Mouse (Mus musculus) heart, adult 9 months (tissue): ENCODE data around the gene Tmem104.

Experiments
- DNase-seq, 2 experiments: peaks; one replicate each; pipeline ENCODE4 v3.0.0; 2022; ENCODE audit warnings: low spot score in 2 of 2

Gene Tmem104

GRCm38 (mm10) chr11:115264136-115264861, 77.0 kb downstream of the Tmem104 start:
- no peak for DNase-seq

DNA sequence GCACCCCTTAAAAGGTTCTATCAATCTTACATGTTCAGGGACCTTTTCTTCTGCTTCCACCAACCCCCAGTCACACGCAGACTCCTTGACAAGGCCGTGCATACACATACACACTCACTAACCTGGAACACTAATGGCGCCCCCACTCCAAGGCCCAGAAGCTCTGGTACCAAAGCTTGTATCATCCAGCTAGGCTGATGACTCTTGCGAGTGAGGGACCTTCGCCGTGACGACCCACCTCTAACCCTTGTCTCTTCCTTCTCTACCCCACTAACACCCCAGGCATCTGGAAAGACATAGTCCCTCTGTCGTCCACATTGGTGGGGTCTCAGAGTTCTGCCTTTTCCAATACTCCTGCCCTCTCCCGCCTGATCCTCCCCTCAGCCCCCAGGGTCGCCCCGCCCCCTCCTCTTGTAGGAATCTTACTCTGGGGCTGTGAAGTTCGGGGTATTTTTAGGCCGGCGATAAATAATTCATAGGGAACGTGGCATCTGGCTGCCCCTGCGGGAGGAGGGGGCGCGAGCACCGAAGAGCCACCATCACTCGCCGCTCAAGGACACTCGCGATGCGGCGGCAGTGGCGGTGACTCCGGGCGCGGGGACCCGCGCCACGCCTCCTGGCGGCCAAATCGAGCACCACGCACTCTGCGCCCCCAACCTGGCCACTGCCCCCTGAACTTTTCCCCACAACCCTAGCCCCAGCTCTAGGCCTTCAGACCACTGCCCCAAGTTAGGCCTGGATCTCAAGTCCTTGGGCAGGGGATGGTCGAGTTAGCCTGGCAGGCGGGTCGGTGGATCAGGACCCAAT, 77.8 kb downstream of the Tmem104 start:
- no peak for DNase-seq

DNA sequence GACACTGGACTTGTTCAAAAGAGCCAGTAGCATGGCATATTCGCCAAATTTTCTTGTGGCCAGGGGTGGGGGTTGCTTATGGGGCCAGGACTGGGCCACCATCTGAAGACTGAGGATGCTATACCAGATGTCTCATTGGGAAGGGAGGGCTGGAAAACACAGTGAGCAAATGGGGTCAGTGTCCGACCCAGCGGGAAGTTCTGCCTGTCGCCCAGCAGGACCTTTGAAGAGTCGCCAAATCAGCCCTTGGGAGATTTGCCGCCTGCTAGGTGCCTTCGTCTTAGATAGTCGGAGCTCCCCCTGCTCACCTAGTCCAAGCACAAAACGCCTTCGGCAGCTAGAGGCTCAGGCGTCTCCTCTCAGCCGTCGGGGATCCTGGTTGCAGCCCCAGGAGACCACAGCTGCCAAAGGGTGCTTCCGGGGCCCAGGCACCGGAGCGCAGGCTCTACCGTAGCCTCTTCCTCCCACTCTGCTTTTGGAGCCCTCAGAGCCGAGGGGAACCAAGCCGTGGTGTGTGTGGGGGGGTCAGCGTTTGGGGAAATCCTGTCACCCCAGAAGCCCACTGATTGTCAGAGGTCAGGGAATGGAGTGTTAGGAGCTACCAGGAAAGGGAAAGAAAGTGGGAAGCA, 78.6 kb downstream of the Tmem104 start:
- DNase-seq, result no peak

DNA sequence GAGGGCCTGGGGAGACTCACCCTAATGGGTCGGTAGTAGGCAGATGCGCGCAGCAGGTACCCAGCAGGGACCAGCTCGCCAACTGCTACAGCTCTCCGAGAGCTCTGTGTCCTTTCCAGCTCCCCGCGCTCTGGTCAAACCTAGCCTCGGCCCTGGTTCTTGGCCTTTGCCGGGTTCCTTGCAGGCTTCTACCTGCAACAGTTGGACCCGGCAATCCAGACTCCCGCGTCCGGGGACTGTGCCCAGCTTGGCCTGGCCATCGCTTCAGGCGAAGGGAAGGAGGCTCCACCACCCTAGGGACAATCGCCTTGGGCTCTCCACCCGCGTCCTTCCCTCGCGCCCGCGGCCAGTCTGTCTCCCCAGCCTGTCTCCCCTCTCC, 79.1 kb downstream of the Tmem104 start:
- DNase-seq, result no peak

GRCm38 (mm10) chr11:115267061-115267883, 80.0 kb downstream of the Tmem104 start, which contains the start of gene Grin2c:
Gene Grin2c, minus strand, starts transcription at chr11:115267243.
- no peak for DNase-seq

DNA sequence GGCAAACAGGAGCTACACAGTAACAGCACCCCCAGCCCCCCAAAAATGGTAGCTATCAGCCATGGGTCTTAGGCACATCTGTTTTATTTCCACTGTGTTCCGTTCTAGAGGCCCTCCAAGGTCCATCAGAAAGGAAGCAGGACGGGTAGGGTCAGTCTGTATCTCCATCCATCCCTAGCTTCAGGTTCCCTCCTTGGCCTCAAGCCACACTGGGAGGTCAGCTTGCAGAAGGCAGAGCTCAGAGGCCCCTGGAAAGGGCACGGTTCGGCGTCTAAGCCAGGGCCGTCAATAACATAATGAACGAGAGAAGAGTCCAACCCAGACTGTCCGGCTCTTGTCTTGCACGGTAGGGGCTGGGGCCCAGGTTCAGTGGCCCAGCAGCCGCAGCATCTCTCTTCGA, 80.7 kb downstream of the Tmem104 start:
- no peak for DNase-seq

- no peak for DNase-seq
Measured at GRCm38 (mm10) chr11:115269330-115270066, 82.2 kb downstream of the Tmem104 start.

GRCm38 (mm10) chr11:115270148-115270861, 83.0 kb downstream of the Tmem104 start:
- peak in 1 of 2 experiments; percentile 70 for DNase-seq

- no peak for DNase-seq
Measured at GRCm38 (mm10) chr11:115271052-115271451, 83.8 kb downstream of the Tmem104 start.

- no peak for DNase-seq
Measured at GRCm38 (mm10) chr11:115271481-115271880, 84.2 kb downstream of the Tmem104 start.

DNA sequence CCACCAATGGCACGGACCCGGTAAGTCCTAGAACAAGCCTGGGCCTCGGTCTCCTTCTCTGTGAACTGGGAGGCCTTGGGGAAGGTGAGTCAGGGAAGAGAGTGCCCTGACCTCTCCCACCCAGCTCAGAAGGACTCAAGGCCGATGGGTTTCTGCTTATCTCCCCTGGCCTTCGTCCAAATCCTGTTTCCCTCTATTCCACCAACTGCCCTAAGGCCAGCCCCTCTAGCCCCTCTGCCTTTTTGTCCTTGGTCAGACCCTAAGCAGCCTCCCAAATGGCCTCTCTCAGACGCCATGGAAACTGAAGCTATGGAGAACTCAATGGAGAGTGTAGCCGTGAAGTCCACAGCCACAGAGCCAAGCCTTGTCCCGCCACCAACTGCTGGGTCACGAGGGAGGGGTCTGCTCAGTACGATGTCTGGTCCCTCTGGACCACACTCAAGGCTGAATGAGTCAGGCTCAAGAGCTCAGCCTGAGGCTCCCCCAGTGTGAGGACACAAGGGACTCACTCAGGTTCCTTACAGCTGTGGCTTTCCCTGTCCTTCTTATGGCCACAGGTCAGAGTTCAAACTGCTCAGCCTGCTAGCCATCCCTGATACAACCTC, 85.7 kb downstream of the Tmem104 start:
- no peak for DNase-seq

- DNase-seq, result no peak
Measured at GRCm38 (mm10) chr11:115273735-115274134, 86.4 kb downstream of the Tmem104 start.

- DNase-seq, result no peak
Measured at GRCm38 (mm10) chr11:115274178-115274577, 86.9 kb downstream of the Tmem104 start.

DNA sequence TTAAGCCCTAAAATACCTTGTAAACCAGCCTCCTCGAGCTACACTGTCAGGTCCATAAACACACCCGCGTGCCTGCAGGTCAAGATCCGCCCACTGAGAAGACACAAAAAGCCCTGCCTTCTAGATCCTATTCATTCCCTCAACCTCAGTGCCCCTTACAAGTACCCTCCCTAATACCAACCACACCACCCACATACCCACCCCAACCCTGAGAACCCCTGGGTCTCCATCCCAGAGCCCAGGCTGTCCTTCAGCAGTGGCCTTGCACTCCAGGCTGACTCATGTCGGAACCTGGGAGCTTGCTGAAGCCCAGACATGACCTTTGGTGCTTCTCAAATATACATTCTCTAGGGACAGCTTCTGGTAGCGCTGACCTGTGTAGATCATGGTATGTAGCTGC, 87.5 kb downstream of the Tmem104 start:
- DNase-seq, result no peak

GRCm38 (mm10) chr11:115275509-115275908, 88.2 kb downstream of the Tmem104 start:
- DNase-seq, result no peak

GRCm38 (mm10) chr11:115275954-115276353, 88.7 kb downstream of the Tmem104 start:
- no peak for DNase-seq

- DNase-seq, result peak; percentile 99 to 100
Measured at GRCm38 (mm10) chr11:115276780-115277603, 89.7 kb downstream of the Tmem104 start, which contains the start of gene Fdxr. Gene Fdxr, minus strand, starts transcription at chr11:115277050.

DNA sequence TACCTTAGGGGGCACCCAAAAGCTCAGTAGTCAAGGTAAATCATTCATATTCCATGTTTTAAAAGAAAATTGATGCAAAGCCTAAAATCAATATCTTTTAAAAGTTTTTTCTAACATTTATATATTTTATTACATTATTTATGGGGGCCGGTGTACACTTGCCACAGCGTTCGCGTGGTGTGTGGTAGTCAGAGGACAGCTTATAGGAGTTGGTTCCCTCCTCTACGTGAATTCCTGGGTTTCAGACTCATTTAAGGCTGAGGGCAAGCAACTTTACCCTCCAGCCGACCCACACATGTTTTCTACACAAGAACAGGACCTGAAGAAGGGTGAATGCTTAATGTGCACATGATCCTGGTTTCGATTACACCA, 90.3 kb downstream of the Tmem104 start:
- no peak for DNase-seq

DNA sequence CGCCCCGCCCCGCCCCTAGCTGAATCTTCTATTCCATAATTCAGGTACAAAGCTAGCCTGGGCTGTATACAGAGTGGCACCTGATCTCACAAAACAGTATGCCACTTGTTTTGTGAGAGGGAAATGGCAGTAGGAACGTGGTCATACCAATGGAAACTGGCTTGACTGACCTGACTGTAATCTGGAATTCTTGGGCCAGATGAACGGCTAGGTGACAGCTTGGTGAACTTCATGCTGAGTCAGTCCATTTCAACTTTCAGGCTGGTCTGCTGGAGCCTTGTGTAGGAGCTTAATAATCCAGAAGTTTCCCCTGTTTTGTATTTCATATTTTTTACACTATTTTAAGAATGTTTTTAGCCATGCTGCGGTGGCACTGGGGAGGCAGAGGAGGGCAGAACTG, 90.9 kb downstream of the Tmem104 start:
- no peak for DNase-seq
